Mouse (Mus musculus): Measurements from ENCODE around the gene Il2rb.

The Il2rb gene

GRCm38 (mm10) chr15:78481448-78482000, 13.5 kb downstream of the Il2rb start:
- DNase-seq (ENCODE audit: low spot score in 2 of 2) = no peak

- DNase-seq (ENCODE audit: low spot score in 2 of 2) = no peak
Measured at GRCm38 (mm10) chr15:78480991-78481390, 14.1 kb downstream of the Il2rb start.

- no peak for DNase-seq (ENCODE audit: low spot score in 2 of 2)
Measured at GRCm38 (mm10) chr15:78480111-78480510, 15.0 kb downstream of the Il2rb start.

- no peak for DNase-seq (ENCODE audit: low spot score in 2 of 2)
Measured at GRCm38 (mm10) chr15:78479470-78479869, 15.6 kb downstream of the Il2rb start.

- DNase-seq (ENCODE audit: low spot score in 2 of 2) = no peak
Measured at GRCm38 (mm10) chr15:78478073-78478472, 17.0 kb downstream of the Il2rb start.

- no peak for DNase-seq (ENCODE audit: low spot score in 2 of 2)
Measured at GRCm38 (mm10) chr15:78476878-78477277, 18.2 kb downstream of the Il2rb start.

- DNase-seq (ENCODE audit: low spot score in 2 of 2) = peak; percentile 53 to 59
Measured at GRCm38 (mm10) chr15:78475604-78476031, 19.5 kb downstream of the Il2rb start.

GRCm38 (mm10) chr15:78473442-78473841, 21.6 kb downstream of the Il2rb start:
- DNase-seq (ENCODE audit: low spot score in 2 of 2) = no peak

GRCm38 (mm10) chr15:78471902-78472301, 23.2 kb downstream of the Il2rb start:
- no peak for DNase-seq (ENCODE audit: low spot score in 2 of 2)

- no peak for DNase-seq (ENCODE audit: low spot score in 2 of 2)
Measured at GRCm38 (mm10) chr15:78470495-78471276, 24.4 kb downstream of the Il2rb start.

- DNase-seq (ENCODE audit: low spot score in 2 of 2) = no peak
Measured at GRCm38 (mm10) chr15:78468379-78468937, 26.6 kb downstream of the Il2rb start, which contains the start of gene Tmprss6. Tmprss6 (minus strand) TSS chr15:78468634.

- DNase-seq (ENCODE audit: low spot score in 2 of 2) = no peak
Measured at GRCm38 (mm10) chr15:78467570-78467969, 27.5 kb downstream of the Il2rb start.

GRCm38 (mm10) chr15:78466809-78467208, 28.3 kb downstream of the Il2rb start:
- DNase-seq (ENCODE audit: low spot score in 2 of 2) = no peak

- peak in 1 of 2 experiments; percentile 58 for DNase-seq (ENCODE audit: low spot score in 2 of 2)
Measured at GRCm38 (mm10) chr15:78462981-78463380, 32.1 kb downstream of the Il2rb start.

GRCm38 (mm10) chr15:78457193-78457592, 37.9 kb downstream of the Il2rb start:
- DNase-seq (ENCODE audit: low spot score in 2 of 2) = no peak

GRCm38 (mm10) chr15:78456051-78456450, 39.0 kb downstream of the Il2rb start:
- DNase-seq (ENCODE audit: low spot score in 2 of 2) = no peak

- DNase-seq (ENCODE audit: low spot score in 2 of 2) = no peak
Measured at GRCm38 (mm10) chr15:78455168-78455567, 39.9 kb downstream of the Il2rb start.

GRCm38 (mm10) chr15:78452929-78453328, 42.1 kb downstream of the Il2rb start:
- DNase-seq (ENCODE audit: low spot score in 2 of 2) = no peak

- DNase-seq (ENCODE audit: low spot score in 2 of 2) = no peak
Measured at GRCm38 (mm10) chr15:78451201-78451600, 43.9 kb downstream of the Il2rb start.

- no peak for DNase-seq (ENCODE audit: low spot score in 2 of 2)
Measured at GRCm38 (mm10) chr15:78450419-78450768, 44.7 kb downstream of the Il2rb start.

- no peak for DNase-seq (ENCODE audit: low spot score in 2 of 2)
Measured at GRCm38 (mm10) chr15:78449694-78450418, 45.2 kb downstream of the Il2rb start.

- no peak for DNase-seq (ENCODE audit: low spot score in 2 of 2)
Measured at GRCm38 (mm10) chr15:78449131-78449530, 45.9 kb downstream of the Il2rb start.

All from thymus, postnatal 10 days (tissue).